20 mouse cellular contexts compared by ENCODE assay signal in the genomic region with DNA sequence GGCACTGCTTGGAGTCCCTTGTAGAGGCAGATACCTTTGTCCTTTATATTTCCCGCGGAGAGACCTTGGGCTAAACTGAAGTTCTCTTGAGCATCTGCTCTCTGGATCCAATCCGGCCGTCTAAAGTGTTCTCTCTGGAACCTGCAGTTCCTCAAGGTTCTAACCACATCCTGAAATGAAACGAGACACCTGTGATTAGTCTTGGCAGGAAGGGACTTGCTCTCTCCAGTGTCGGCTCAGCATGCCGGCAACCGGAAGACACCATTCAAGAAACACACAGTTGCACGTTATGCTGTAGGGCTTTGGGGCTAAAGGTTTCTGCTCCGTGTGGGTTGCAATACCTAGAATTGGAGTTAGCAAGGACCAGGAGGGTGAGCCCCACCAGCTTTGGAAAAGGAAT. TPM values are rescaled to one million over a fixed set of nuclear protein-coding genes. Genes with fewer than 3 reads are reported as not detected.
A peak's percentile ranks its signal among the peaks of the same experiment; 100 is the strongest.
DNase-seq lines count a peak whose midpoint lies in the region; ATAC-seq and TF ChIP-seq lines count a peak whose summit lies in the region.
"Had no signal": no experiment of that assay in that cellular context is flagged by ENCODE, and none has a peak within 500 bp of the region (broad histone marks: within the 10 kb centered on the region; RNA-seq: fewer than 3 reads in every experiment).

No protein-coding gene starts in this region.

- no peaks in the 10 kb centered on the region for H3K27me3 ChIP-seq in thymus, adult 2 months (ENCODE audit: control insufficient read depth, insufficient read depth, low read length)
- H3K27me3 ChIP-seq in hindbrain, embryonic 12.5 days: peaks cover under 1% of the 10 kb centered on the region; the same call in 1 of the 2 replicates
- H3K27me3 ChIP-seq: CH12.LX; neural tube, embryonic 13.5 days; Patski had no signal

- peak overlapping the region; percentile 84 for H3K27ac ChIP-seq in thymus, adult 2 months (ENCODE audit: control insufficient read depth, insufficient read depth, low read length)
- H3K27ac ChIP-seq in hindbrain, embryonic 12.5 days: no peak overlapping the region
- H3K27ac ChIP-seq: heart, embryonic 13.5 days; hindbrain, postnatal 0 days; neural tube, embryonic 13.5 days had no signal

- no peaks in the 10 kb centered on the region for H3K9me3 ChIP-seq in hindbrain, embryonic 12.5 days (replicated peaks)
- H3K9me3 ChIP-seq: neural tube, embryonic 13.5 days had no signal

- no peak for ATAC-seq in hindbrain, embryonic 12.5 days (ENCODE audit: low FRiP score)
- ATAC-seq: forebrain, postnatal 0 days; hindbrain, postnatal 0 days; Patski had no signal

- no peak overlapping the region for H3K9ac ChIP-seq in hindbrain, embryonic 12.5 days
- H3K9ac ChIP-seq: forebrain, postnatal 0 days; heart, embryonic 13.5 days; neural tube, embryonic 13.5 days had no signal

- H3K4me2 ChIP-seq in hindbrain, embryonic 12.5 days (replicated peaks): no peak overlapping the region
- H3K4me2 ChIP-seq: heart, embryonic 13.5 days; midbrain, embryonic 11.5 days; neural tube, embryonic 13.5 days had no signal

- H3K36me3 ChIP-seq in thymus, adult 2 months (ENCODE audit: control insufficient read depth, insufficient read depth, low read length): peaks cover 13% of the 10 kb centered on the region
- H3K36me3 ChIP-seq in hindbrain, embryonic 12.5 days: no peaks in the 10 kb centered on the region
- H3K36me3 ChIP-seq: heart, embryonic 13.5 days; neural tube, embryonic 13.5 days had no signal

- TF ChIP-seq CTCF in thymus, adult 2 months (IDR thresholded peaks at IDR 0.05; ENCODE audit: borderline replicate concordance, control insufficient read depth, extremely low read depth, insufficient read depth, low read length, poor library complexity): no peak

- peaks cover 50% of the 10 kb centered on the region for H3K4me1 ChIP-seq in thymus, adult 2 months (replicated peaks; ENCODE audit: control insufficient read depth, insufficient read depth, low read length)
- no peaks in the 10 kb centered on the region for H3K4me1 ChIP-seq in hindbrain, embryonic 12.5 days
- H3K4me1 ChIP-seq: heart, embryonic 13.5 days; neural tube, embryonic 13.5 days had no signal

- peak; percentile 24 for DNase-seq in urinary bladder, postnatal 14 days (ENCODE audit: low spot score)
- DNase-seq in urinary bladder, postnatal 10 days (ENCODE audit: low spot score): no peak
- peak; percentile 79 for DNase-seq in T-cell, adult 2 months (ENCODE audit: low spot score)
- DNase-seq in thymus, adult 2 months: peak; percentile 64
- DNase-seq in frontal cortex, postnatal 10 days (ENCODE audit: low spot score in 2 of 2): no peak
- DNase-seq in kidney, postnatal 10 days: no peak
- DNase-seq: adrenal gland, adult 8-10 months; cerebellum, adult 11-12 months; forebrain, postnatal 0 days; heart, adult 11 months; heart, postnatal 36 days; kidney, adult 2 months; lung, adult 2 months had no signal

- H3K4me3 ChIP-seq in thymus, adult 2 months (ENCODE audit: control insufficient read depth, insufficient read depth, low read length): peak overlapping the region; percentile 32
- H3K4me3 ChIP-seq in hindbrain, embryonic 12.5 days: no peak overlapping the region
- H3K4me3 ChIP-seq: heart, embryonic 13.5 days; neural tube, embryonic 13.5 days had no signal

- no peak for TF ChIP-seq POLR2A in thymus, adult 2 months (IDR thresholded peaks at IDR 0.05; ENCODE audit: control insufficient read depth, extremely low read depth, insufficient read depth, low read length, poor library complexity)

- WGBS in thymus, adult 2 months: 6% methylated on average over 10 of the region's 10 CpGs
- WGBS in hindbrain, embryonic 12.5 days: 93% methylated on average over 10 of the region's 10 CpGs

RNA-seq across cellular contexts. Expression of gene Galnt6, which starts 9.1 kb away (rescaled TPM):
- polyA plus RNA-seq in thymus, adult 2 months (2012; rRNA removed): 34.7 and 39.4 TPM in 2 replicates
- 0.26 and 0.34 TPM in 2 replicates for polyA plus RNA-seq in hindbrain, embryonic 12.5 days (2016; fragmentation: Nextera tagmentation; extraction: Ambion mirVana)

RNA-seq across cellular contexts. Expression of gene Cela1, which starts 32.3 kb away (rescaled TPM):
- polyA plus RNA-seq in thymus, adult 2 months (2012; rRNA removed): 10.4 and 11.7 TPM in 2 replicates
- polyA plus RNA-seq in hindbrain, embryonic 12.5 days (2016; fragmentation: Nextera tagmentation; extraction: Ambion mirVana): 1.6 and 1.9 TPM in 2 replicates

RNA-seq across cellular contexts. Expression of gene Slc4a8, which starts 41.5 kb away (rescaled TPM):
- polyA plus RNA-seq in thymus, adult 2 months (2012; rRNA removed): 11.5 and 11.9 TPM in 2 replicates
- 17.9 and 22.7 TPM in 2 replicates for polyA plus RNA-seq in hindbrain, embryonic 12.5 days (2016; fragmentation: Nextera tagmentation; extraction: Ambion mirVana)

RNA-seq across cellular contexts. Expression of gene Bin2, which starts 50.7 kb away (rescaled TPM):
- 114 and 131 TPM in 2 replicates for polyA plus RNA-seq in thymus, adult 2 months (2012; rRNA removed)
- 3.0 and 3.4 TPM in 2 replicates for polyA plus RNA-seq in hindbrain, embryonic 12.5 days (2016; fragmentation: Nextera tagmentation; extraction: Ambion mirVana)
- polyA plus RNA-seq: Patski had no signal

Comparison
In these comparisons a context has a peak if more than half of its experiments do, and no peak if none do; other contexts are left out.
1. DNase-seq: peak in urinary bladder, postnatal 14 days (single experiment), T-cell, adult 2 months (single experiment) and thymus, adult 2 months (single experiment); none in urinary bladder, postnatal 10 days (single experiment), frontal cortex, postnatal 10 days (0 of 2) and kidney, postnatal 10 days (single experiment).
2. RNA of gene Galnt6, which starts 9.1 kb away (polyA plus RNA-seq): 34.7 to 39.4 TPM in thymus, adult 2 months; 0.26 to 0.34 TPM in hindbrain, embryonic 12.5 days; every median in the first group is over 10 times any median in the second.